Mouse (Mus musculus): ENCODE results near the gene Nudt11.
"Not testable (repeated sequence)": the region's sequence is repeated elsewhere in the genome, so short reads cannot be mapped to it uniquely, and the experiment has no call there.

Nudt11 gene

GRCm38 (mm10) chrX:6047066-6047935 is at the start of gene Nudt11:
Nudt11 (plus strand) TSS chrX:6047453.
- DNase-seq (ENCODE audit: inconsistent ontology term), result not testable (repeated sequence)

- DNase-seq (ENCODE audit: inconsistent ontology term), result not testable (repeated sequence)
Observed at GRCm38 (mm10) chrX:6047936-6048614, 822 bp downstream of the Nudt11 start.

- no peak for DNase-seq (ENCODE audit: inconsistent ontology term)
Observed at GRCm38 (mm10) chrX:6061563-6061962, 14.3 kb downstream of the Nudt11 start.

- DNase-seq (ENCODE audit: inconsistent ontology term), result no peak
Observed at GRCm38 (mm10) chrX:6082954-6083680, 35.9 kb downstream of the Nudt11 start, which contains the start of gene AU022751. AU022751 (minus strand) TSS chrX:6083419.

- no peak for DNase-seq (ENCODE audit: inconsistent ontology term)
Observed at GRCm38 (mm10) chrX:6091547-6091946, 44.3 kb downstream of the Nudt11 start.

- peak; percentile 55 for DNase-seq (ENCODE audit: inconsistent ontology term)
Observed at GRCm38 (mm10) chrX:6091996-6092757, 44.9 kb downstream of the Nudt11 start.
